Mouse (Mus musculus): ENCODE measurements at regions not wholly inside any gene's neighbourhood (a gene's known extent, or its start where the extent isn't known, plus 50 kb on each side); places are given as distances from the start of the nearest gene placed in this dataset.
A peak's percentile ranks its signal among the peaks of the same experiment; 100 is the strongest.
"Not testable (repeated sequence)": the region's sequence is repeated elsewhere in the genome, so short reads cannot be mapped to it uniquely, and the experiment has no call there.

DNA sequence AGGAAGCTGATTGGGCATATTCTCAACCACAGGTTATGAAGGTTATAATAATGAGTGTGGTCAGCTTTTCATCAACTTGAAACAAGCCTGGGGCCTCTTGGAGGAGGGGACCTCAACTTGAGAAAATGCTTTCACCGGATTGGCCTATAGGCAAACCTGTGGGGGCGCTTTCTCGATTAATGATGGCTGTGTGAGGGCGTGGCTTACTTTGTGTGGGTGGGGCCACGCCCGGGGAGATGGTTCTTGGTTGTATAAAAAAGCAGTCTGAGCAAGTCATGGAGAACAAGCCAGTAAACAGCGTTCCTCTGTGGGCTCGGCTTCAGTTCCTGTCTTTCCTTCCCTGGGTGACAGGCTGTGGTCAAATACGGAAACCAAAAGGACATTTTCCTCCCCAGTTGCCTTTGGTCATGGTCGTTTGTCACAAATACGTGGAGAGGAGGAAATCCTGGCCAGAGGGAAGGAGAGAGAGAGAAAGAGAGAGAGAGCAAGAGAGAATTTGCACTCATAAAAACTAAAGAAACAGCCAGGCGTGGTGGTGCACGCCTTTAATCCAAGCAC is 163.1 kb downstream of the Ifng start:
- DNase-seq = no peak

DNA sequence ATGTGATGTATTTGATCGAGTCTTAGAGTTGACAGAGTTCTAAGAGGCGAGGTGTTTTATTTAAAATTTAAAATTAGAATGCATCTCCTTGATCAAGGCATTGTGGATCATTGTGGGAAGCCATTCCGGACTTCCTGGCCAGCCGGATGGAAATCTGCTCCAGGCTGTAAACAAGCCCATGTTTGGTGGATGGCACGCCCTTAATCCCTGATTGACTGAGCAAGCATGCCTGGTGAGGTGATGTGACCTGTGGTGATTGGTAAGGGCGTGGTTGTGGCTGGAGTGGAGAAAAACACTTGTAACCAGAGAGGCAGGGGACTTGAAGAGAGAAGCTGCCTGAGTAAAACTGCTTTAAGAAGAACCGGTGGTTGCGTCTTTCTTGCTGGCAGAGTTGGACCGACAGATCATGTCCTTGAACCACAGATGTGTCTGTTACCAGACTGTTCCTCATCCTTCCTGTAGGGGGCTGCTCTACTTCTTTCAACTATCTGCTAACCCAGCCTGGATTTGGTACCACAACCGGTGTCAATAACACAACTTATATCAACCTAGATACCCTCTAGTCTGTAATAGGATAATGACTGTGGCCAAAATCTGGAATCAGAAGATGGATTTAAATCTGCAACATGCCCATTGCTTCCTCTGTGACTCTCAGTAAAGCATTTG is 164.4 kb downstream of the Ifng start:
- no peak for DNase-seq

DNA sequence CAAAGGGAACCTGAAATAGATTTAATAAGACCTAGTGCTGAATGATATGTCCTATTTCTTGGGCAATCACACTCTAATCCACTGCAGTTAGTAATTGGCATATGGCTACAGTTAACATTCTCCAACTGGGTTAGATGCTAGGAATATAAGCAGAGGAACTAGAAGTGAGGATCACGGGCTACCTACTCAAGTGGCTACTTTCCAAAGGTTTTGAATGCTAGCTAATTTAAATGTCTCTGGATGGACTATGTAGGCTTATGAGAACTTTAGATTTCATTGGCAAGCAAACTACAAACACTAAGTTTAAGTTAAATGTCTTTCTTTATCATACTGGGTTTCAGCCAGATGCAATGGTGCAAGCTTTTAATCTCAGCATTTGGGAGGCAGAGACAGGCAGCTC is 166.6 kb downstream of the Ifng start:
- no peak for DNase-seq

DNA sequence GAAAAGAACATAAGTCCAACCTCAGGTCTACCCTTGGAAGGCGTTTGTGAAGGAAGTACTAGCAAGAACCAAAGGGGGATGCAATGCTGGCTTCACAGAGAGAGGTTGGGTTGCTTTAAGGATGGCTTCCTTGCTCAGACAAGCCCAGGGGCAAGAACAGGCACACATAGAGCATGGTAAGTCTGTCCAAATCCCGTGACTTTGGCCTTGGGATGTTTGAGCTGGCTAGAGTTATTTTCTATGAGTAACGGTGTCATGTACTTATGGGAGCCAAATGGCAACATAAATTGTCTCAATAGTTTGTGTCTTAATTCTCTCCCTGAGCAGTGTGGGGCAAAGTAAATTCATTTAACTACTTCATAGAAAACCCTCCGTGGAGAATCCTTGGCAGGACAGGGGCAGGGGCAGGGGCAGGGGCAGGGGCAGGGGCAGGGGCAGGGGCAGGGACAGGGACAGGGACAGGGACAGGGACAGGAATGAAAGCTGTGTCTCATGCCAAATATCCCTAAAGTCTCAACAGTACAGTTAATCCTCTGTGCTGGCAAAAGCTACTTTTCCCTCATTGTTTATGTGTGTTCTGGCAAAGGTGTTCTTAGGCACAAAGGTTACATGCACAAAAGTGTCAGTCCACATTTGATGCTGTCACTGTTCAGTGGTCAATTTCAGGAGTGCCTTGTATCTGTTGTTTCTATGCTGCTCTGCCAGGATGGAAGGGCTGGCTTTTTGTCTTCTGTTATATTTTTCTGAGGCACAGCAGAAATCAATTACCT is 167.7 kb downstream of the Ifng start:
- peak; percentile 39 for DNase-seq

DNA sequence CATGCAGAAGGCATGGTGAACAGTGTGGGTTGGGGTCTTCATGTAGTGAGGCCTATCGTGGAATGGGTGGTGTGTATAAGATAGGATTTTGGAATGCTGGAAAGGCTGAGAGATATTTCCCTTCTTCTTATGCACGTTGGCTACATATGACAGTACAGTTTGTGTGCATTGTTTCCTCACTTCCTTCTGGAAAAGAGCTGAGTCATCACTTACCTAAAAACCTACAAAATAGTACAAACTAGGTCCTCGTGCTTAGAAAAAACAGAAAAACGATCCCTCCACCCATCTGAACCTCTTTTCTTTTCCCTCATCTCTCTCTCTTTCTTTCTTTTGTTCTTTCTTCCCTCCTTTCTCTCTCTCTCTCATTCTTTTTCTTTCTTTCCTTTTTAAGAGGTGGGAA is 168.3 kb downstream of the Ifng start:
- DNase-seq = no peak

DNA sequence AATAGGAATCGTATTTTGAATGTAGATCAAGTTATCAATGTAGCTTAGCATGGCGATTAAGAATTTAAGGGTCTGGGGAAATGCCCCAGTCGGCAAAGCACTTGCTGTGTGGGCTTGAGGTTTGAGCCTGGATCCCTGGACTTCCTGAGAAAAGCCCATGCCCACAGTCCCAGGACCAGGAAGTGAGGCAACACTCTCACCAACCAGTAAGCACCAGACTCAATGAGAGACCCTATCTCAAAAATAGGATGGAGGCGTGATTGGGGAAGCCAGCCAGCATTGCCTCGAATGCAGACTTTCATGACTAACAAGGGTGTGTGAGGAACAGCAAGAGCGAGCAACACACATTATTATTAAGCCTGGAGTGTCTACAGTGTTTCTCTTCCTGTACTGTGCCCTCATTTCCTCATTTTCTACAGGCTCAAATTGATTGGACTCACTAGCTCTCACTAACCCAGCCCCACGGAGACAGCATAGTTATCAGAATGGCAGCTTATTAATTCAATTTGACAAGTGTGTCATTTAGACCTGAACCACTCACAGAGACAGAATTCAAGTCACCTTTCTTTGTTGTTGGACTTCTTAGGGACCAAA is 170.1 kb downstream of the Ifng start:
- DNase-seq = no peak

DNA sequence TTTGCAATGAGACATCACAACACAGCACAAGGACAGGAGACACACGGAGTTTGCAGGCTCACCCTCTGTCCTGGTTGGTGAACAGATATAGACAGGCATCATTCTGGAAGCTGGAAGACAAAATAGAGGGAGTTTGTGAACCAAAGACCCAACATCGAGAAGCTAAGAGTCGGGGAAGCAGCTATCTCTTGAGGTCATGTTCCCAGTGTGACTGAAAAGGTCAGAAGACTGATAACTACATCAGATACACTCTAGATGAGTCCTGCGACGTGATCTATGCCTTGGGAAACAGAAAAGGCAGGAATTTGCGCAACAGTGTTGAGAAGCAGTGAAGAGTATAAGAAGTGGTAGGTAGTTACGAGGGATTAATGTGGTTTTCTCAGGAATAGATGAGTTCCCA is 171.2 kb downstream of the Ifng start:
- DNase-seq = no peak

DNA sequence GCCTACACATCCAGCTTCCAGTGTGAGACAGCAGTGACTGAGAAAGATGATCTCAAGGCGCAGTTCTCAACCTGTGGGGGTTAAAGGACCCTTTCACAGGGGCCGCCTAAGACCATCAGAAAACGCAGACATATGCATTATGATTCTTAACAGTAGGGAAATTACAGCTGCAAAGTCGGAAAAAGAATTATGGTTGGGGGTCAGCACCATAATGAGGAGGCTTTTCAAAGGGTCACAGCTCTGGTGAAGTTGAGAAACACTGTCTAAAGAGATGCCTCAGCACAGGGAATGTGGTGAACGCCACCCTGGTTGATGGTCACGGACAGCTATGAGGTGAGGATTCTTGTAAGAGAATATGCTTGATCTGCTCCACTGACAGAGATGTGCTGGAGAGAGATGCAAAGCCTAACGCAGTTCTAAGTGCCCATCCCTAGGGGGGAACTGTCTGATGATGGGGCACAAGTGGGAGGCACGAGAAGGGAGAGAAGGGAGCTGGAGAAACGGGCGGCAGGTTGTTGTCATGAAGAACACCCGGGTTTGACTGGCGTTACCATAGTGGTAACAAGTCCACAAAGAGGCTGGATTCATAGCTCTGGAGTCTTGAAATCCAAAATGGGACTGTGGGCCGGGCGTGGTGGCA is 172.3 kb downstream of the Ifng start:
- DNase-seq = no peak

DNA sequence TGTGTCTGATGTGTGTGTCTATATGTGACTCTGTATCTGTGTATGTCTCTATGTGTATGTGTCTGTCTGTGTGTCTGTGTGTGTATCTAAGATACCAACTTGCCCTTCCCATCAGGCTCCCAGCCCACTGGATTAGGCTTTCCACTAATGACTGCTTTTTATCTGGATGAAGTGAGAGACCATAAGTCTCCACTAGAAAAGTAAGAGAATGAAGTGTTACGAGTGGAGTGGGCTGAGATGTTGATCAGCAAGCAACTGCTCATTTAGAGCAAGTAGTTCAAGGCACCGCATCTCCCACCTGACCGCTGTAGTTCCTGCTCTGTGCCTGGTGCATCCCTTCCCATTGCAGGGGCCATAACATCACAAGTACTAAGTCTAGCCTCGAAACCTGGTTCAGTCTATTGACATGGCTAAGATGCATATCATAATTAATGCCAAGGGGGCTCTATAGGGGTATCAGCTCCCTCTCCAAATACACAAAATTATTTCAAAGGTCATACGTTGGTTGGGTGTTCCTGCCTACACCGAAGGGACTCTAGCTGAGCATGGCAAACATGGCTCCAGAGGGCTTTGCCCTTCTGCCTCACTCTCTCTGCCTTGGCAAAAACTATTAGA is 173.5 kb downstream of the Ifng start:
- no peak for DNase-seq

DNA sequence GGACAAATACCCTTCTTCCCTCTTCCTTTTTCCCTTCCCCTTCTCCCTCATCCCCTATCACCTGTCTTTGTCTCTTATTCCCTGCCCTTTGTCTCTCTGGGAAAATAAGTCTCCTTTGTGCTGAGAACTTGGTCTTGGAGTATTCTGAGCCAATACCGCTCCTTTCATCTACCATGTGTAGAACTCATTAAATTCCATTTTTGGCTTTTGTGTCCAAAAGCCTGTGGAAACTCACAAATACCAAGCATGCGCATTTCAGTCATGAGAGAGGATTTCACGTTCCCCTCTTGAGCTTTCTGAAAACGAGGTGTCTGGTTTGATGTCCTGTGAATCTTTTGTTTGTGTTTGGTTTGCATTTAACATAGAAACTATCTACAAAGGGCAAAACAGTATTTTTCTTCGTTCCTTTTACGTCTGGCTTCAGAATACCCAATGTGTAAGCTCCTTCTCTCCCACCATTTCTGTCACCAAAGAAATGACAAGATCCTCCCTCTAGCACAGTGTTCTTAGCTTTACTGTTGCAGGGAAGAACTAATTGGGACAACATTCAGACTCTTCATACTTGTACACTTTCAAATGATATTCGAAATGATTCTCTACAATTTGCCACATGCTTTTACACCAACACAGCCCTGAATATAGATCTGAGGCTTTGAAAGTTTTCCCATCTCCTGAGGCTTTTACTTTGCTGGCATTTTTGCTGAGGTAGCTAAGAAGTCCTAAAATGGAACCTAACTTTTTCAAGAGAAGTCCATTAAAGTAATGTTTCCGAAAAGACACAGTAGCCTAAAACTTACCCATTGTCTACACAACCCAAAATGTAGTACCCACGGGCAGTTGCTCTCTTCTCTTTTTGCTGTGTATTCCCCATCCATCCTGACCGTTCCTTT is 174.5 kb downstream of the Ifng start:
- DNase-seq = no peak

DNA sequence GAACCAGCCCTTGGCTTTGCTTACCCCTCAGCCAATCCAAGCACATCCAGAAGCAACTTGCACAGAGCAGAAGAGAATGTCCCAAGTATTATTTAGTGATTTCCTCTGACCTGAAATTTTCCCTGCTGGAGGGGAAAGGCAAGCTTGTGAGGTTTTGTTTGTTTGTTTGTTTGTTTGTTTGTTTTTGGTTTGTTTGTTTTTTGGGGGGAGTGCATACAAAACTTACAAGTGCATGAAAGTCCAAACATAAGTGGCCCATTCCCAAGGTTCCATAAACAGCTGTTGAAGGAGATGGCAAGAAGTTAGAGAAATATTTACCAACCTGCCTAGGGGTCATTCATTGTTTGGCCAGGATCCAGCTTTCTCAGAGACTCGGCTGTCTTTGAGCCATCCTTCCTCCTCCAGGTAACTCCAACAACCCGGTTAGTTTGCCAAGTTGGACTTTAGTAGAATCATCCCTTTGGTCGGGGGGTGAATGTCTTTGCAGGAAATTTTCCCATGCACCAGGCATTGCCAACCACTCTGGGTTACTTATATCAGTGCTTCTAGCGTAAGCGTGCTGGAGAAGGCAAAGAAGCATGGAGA is 175.3 kb downstream of the Ifng start:
- no peak for DNase-seq

DNA sequence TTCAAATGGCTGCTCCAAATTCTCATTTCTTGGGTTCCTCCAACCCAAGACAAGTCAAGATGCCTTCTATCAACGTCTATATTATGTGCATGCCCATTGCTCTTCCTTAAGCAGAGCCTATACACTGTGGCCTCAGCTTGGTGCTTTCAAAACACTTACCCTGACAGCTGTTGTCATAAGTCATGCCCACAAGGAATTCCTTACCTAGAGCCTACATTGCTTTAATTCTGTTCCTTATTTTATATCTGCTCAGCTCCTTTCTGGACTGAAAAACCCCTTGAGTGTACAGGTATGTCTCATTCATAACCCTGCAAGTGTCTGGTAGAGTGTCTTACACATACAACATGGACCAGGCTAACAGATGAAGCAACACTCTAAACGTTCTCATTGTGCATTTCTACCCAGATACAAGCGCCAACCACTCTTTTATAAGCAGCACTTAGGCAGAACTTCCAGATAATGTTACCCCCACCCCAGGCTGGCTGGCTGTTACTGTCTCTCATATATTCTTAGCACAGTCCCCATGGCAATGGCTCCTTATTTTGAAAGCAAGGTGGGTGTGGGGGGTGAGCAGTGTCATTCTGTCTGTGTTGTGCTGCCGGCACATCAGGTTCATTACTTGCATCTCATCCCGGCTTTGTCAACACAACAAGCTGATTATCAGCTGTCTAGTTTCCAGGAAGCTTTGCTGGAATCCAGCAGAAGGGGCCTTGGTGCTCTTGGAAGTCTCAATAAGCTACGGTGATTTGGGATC is 176.6 kb downstream of the Ifng start:
- DNase-seq = no peak

DNA sequence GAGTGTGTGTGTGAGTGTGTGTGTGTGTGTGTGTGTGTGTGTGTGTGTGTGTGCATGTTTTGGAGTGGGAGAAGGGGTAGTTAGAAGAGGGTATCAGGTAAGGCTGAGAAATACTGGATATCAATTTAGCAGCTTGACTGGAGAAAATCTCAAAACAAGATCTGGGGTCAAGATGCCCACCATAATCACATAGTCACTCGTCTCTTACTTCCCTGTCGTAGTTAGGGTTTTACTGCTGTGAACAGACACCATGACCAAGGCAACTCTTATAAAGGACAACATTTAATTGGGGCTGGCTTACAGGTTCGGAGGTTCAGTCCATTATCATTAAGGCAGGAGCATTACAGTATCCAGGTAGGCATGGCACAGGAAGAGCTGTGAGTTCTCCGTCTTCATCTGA is 177.4 kb downstream of the Ifng start:
- not testable (repeated sequence) for DNase-seq

DNA sequence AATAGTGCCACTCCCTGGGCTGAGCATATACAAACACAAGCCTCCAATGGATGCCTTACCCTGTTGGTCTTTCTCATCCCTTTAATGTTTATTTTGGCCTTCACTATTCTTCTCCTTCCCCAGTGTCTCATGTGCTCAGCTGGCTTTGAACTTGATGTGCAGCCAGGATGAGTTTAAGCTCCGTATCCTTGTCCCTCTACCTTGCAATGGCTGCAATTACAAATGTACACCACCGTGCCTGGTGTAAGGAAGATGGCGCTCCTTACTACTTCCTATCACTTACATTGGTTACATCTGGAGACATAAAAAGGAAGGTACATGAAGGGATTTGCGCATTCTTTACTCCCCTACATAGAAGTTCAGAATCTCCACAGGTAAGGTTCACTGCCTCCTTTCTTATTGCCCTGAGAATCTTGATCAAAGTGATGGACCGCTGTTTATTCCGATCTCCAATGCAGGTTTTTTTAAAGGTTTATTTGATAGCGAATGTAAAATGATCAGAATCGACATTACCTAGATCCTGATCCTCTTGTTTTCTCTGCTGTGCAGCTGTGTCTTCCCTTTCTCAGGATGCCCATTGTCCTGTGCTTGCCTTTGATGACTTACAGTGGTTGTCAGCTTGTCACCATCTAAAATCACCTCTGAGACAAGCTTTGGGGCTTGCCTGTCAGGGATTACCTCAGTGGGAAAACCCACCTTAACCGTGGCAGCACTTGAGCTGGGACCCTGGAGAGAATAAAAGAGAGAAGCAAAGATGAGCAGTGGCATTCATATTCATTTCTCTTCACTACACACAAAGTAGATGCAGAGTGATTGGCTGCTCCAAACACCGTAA is 178.1 kb downstream of the Ifng start:
- no peak for DNase-seq

DNA sequence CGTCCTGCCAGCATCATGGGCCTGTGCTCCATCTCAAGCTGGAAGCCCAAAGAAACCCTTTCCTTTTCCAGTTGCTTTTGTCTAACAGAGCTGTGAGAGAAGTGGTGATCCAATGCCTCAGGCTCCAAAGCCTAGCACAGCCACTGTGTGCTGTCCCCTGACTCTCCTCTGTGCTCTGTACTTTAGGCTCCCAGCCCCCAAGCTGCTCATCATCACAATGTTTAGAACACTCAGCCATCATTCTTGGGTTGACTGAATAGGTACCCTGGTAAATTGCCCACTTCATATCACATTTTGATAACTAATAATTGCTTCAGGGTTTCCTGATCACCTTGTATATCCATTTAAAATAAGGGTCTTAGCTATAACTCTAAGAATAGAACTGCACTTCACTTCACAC is 178.8 kb downstream of the Ifng start:
- DNase-seq = no peak

DNA sequence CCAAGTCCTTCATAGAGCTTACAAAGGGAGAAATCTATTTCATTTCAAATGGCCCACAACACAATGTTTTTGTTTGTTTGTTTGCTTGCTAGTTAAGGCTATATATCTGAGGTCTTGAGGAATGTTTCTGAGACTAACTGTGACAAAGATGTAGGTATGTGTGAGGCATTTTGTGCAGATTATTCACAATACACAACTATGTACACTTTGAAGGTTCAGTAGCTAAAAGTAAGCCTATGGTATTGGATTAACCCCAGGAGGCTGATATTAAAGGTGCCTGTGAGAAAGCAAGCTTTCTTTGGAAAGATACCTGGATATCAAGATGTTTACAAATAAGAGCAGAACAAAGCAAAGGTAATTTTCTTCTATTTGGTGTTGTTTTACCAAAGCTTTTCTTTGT is 179.8 kb downstream of the Ifng start:
- no peak for DNase-seq

DNA sequence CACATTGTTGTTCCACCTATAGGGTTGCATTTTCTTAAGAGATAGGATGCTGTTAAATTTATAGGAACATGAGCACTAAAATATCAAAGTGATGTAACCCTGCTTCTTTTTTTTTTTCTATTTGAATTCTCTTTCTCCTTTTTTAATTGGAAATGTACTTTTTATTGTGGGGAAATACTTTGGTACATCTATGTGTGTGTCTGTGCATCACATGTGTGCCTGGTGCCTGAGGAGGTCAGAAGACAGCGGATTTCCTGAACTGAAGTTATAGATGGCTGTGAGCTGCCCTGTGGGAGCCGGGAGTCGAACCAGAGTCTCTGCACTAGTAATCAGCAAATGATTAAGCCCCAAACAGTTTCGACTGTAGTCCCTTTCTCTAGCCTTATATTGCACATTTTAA is 180.7 kb downstream of the Ifng start:
- no peak for DNase-seq

DNA sequence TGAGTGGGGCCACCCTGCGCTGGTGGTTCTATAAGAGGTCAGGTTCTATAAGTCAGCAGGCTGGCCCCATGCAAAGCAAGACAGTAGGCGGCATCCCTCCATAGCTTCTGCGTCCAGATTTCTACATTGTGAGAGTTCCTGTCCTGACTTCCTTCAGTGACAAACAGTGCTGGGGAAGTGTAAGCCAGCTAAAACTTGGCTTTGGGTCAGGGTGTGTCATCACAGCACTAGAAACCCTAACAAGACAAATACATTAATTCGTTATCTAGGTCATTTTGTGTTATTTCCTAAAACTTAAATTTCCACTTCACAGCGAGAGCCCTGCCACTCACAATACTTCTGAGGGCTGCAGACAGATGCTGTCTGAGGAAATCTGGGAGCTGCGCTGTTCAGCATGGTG is 181.3 kb downstream of the Ifng start:
- no peak for DNase-seq

DNA sequence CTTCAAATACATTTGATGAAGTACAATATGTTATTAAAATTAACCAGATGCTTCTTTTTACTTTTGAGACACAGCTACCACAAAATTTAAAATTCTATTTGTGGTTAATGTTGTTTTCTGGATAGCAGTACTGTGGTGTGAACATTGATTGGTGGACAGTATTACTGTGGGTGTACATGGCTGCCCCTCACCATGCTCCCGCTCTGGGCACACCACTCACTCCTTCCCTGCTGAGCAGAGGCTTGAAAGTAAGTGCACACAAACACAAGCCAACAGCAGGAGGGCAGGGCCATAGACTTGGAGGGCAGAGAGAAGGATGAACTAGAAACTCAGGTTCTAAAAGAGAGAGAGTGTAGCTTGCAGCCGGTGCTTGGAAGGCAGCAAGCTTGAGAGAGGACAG is 182.1 kb downstream of the Ifng start:
- DNase-seq = no peak

Data from adrenal gland, postnatal 10 days (tissue).